Mouse (Mus musculus): ENCODE measurements around the gene Col16a1. TPM values are rescaled to one million over a fixed set of nuclear protein-coding genes. Genes with fewer than 3 reads are reported as not detected.

Col16a1 gene
- polyA plus RNA-seq, 2 experiments: 153 to 284 TPM

DNA sequence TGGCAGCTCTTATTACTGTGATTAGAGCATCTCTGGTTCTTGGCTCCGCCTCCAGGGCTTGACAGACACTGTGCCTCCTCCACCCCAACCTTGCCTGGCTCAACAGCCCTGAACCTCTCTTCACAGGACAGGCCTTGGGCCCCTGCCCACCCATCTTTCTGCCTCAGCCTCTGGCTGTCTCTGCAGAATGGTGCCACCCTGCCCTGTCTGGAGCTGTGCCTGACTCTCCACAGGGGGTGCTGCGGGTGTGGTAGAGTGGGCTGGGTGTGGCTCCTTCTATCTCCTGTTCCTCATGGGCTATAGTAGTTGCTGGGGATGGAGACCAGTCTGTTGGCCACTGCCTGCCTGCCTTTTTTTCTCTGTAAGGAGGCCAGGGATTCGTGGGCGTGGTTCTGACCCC lies 31.6 kb upstream of the Col16a1 start:
- H3K4me2 ChIP-seq (replicated peaks; ENCODE audit: low read depth, low read length, severe bottlenecking): no peak overlapping the region
- no peak for ATAC-seq (ENCODE audit: low FRiP score, low read depth)
- H3K9ac ChIP-seq (ENCODE audit: low read depth, low read length, severe bottlenecking): no peak overlapping the region
- no peaks in the 10 kb centered on the region for H3K4me1 ChIP-seq (ENCODE audit: control insufficient read depth, insufficient read depth, low read length)
- H3K9me3 ChIP-seq (ENCODE audit: control insufficient read depth, low read length): no peaks in the 10 kb centered on the region
- no peak overlapping the region for H3K4me3 ChIP-seq (replicated peaks; ENCODE audit: low read length)
- H3K36me3 ChIP-seq (ENCODE audit: control insufficient read depth, insufficient read depth, low read length): peaks cover 13% of the 10 kb centered on the region; the same call in 1 of the 2 replicates
- no peaks in the 10 kb centered on the region for H3K27me3 ChIP-seq (ENCODE audit: control insufficient read depth, insufficient read depth, low read length)
- WGBS: 56% methylated on average over 4 of the region's 4 CpGs
- no peak for DNase-seq (ENCODE audit: low spot score)
- TF ChIP-seq POLR2A (IDR thresholded peaks at IDR 0.05; ENCODE audit: borderline replicate concordance, extremely low read depth, insufficient read depth, insufficient read length): no peak
- H3K27ac ChIP-seq (replicated peaks; ENCODE audit: low read depth, low read length): no peak overlapping the region

DNA sequence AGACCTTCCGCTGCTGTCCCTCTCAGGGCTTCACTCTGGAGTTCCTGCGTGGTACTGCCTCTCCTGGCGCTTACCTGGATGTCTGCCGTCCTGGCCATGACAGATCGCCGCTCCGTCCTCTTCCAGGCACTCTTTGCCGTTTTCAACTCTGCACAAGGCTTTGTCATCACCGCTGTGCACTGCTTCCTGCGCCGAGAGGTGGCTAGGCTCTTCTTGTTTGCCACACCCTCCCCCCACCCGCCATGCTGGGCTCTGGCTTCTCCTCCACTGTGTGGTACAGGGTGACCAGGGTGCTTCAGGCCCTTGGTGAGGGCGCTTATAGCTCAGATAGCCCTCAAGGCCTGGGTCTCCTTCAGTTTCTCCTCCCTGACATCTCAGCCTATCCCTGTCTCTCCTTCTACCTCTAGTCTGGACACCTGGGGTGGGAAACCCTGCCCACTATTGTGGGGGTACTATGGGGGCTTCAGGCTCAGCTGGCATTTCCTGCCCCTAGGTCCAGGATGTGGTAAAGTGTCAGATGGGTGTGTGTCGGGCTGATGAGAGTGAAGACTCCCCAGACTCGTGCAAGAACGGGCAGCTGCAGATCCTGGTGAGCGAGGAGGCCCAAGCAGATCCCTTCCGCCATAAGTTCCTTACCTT lies 30.5 kb upstream of the Col16a1 start:
- no peaks in the 10 kb centered on the region for H3K9me3 ChIP-seq (ENCODE audit: control insufficient read depth, low read length)
- H3K4me3 ChIP-seq (replicated peaks; ENCODE audit: low read length): no peak overlapping the region
- ATAC-seq (ENCODE audit: low FRiP score, low read depth) (no peak), DNase-seq (ENCODE audit: low spot score) (no peak)
- H3K4me2 ChIP-seq (replicated peaks; ENCODE audit: low read depth, low read length, severe bottlenecking): no peak overlapping the region
- H3K4me1 ChIP-seq (ENCODE audit: control insufficient read depth, insufficient read depth, low read length): no peaks in the 10 kb centered on the region
- 0 out of 2 replicates have a peak, but pooled peaks cover 6% of the 10 kb centered on the region for H3K36me3 ChIP-seq (ENCODE audit: control insufficient read depth, insufficient read depth, low read length)
- H3K27me3 ChIP-seq (ENCODE audit: control insufficient read depth, insufficient read depth, low read length): no peaks in the 10 kb centered on the region
- no peak overlapping the region for H3K9ac ChIP-seq (ENCODE audit: low read depth, low read length, severe bottlenecking)
- TF ChIP-seq POLR2A (IDR thresholded peaks at IDR 0.05; ENCODE audit: borderline replicate concordance, extremely low read depth, insufficient read depth, insufficient read length): no peak
- 61% methylated on average over 18 of the region's 18 CpGs for WGBS
- H3K27ac ChIP-seq (replicated peaks; ENCODE audit: low read depth, low read length): no peak overlapping the region

DNA sequence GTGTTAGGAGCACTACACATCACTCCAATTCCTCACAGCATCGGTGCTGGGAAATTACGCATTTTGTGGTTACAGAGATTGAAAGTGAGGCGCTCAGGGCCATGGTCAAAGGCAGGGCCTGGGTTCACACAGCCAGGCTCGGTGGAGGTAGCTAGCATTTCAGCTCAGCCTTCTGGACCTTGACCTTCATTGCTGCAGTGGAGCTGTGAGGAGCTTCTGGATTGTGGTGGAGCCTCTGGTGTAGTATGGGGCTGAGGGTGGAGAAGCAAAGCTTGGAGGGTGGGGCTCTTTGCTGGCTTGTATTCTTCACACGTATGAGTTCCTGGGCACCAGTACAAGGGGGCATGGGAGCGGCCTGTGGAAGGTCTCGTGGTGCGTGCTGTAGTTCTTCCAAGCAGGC lies 24.7 kb upstream of the Col16a1 start:
- H3K4me3 ChIP-seq (replicated peaks; ENCODE audit: low read length): no peak overlapping the region
- TF ChIP-seq POLR2A (IDR thresholded peaks at IDR 0.05; ENCODE audit: borderline replicate concordance, extremely low read depth, insufficient read depth, insufficient read length): no peak
- H3K4me1 ChIP-seq (ENCODE audit: control insufficient read depth, insufficient read depth, low read length): no peaks in the 10 kb centered on the region
- H3K27ac ChIP-seq (replicated peaks; ENCODE audit: low read depth, low read length): no peak overlapping the region
- 81% methylated on average over 8 of the region's 8 CpGs for WGBS
- H3K9ac ChIP-seq (ENCODE audit: low read depth, low read length, severe bottlenecking): no peak overlapping the region
- DNase-seq (ENCODE audit: low spot score): no peak
- H3K36me3 ChIP-seq (ENCODE audit: control insufficient read depth, insufficient read depth, low read length): no peaks in the 10 kb centered on the region
- no peaks in the 10 kb centered on the region for H3K27me3 ChIP-seq (ENCODE audit: control insufficient read depth, insufficient read depth, low read length)
- H3K4me2 ChIP-seq (replicated peaks; ENCODE audit: low read depth, low read length, severe bottlenecking): no peak overlapping the region
- ATAC-seq (ENCODE audit: low FRiP score, low read depth): no peak
- H3K9me3 ChIP-seq (ENCODE audit: control insufficient read depth, low read length): no peaks in the 10 kb centered on the region

DNA sequence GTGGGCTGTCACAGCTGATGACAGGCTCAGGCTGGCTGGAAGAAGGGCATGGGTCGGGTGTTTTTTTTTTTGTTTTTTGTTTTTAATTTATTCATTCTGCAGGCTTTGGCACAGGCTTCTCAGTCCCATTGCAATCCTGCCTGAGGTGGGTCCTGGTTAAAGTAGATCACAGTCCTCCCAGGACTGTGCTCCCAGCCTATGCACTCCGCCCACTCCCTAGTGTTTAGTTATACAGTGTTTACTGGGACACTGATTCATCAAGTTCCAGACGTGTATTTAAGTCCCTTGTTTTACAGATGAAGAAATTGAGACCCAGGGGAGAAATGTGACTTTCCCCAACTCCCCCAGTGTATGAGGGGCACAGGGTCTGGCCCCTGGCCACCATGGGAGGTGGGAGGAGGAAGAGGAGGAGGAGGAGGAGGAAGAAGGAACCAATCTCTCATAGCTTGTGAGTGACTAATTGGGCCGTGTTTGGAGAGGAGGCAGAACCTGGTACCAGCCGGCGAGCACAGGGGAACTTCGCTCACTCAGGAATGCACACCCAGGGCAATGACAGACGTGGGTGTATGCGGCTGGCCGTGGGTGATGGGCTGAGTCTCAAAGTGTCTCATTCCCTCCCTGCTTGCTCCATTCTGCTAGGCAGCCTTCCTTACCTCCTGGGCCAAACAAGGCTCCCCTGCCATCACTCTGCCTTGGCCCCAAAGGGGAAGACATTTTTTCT lies 24.0 kb upstream of the Col16a1 start:
- ATAC-seq (ENCODE audit: low FRiP score, low read depth) (no peak), DNase-seq (ENCODE audit: low spot score) (no peak)
- Histone ChIP-seq H3K36me3 (ENCODE audit: control insufficient read depth, insufficient read depth, low read length) (no peaks in the 10 kb centered on the region), H3K9ac (ENCODE audit: low read depth, low read length, severe bottlenecking) (no peak overlapping the region), H3K27ac (replicated peaks; ENCODE audit: low read depth, low read length) (no peak overlapping the region), H3K9me3 (ENCODE audit: control insufficient read depth, low read length) (no peaks in the 10 kb centered on the region), H3K27me3 (ENCODE audit: control insufficient read depth, insufficient read depth, low read length) (no peaks in the 10 kb centered on the region), H3K4me3 (replicated peaks; ENCODE audit: low read length) (no peak overlapping the region), H3K4me2 (replicated peaks; ENCODE audit: low read depth, low read length, severe bottlenecking) (no peak overlapping the region), H3K4me1 (ENCODE audit: control insufficient read depth, insufficient read depth, low read length) (no peaks in the 10 kb centered on the region)
- 63% methylated on average over 10 of the region's 10 CpGs for WGBS
- TF ChIP-seq POLR2A (IDR thresholded peaks at IDR 0.05; ENCODE audit: borderline replicate concordance, extremely low read depth, insufficient read depth, insufficient read length): no peak

DNA sequence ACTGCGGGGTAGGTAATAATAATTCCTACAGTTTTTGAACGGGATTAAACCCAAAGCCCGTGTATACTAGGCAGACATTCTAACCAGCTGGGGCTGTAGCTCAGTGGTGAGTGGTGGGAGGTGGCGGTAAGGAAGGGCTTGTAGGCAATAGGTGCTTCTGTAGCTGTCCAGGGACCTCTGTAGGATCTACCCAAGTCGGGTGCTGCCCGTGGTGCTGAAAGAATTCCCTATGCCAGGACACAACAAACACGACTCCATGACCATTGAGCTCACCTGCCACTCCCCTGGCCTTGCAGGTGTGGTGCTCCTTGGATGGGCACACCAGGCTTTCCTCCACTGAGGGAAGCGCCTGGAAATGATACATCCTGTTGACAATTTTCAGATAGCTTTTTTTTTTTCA lies 22.1 kb upstream of the Col16a1 start:
- no peak for ATAC-seq (ENCODE audit: low FRiP score, low read depth)
- H3K4me1 ChIP-seq (ENCODE audit: control insufficient read depth, insufficient read depth, low read length): no peaks in the 10 kb centered on the region
- H3K4me2 ChIP-seq (replicated peaks; ENCODE audit: low read depth, low read length, severe bottlenecking): no peak overlapping the region
- TF ChIP-seq POLR2A (IDR thresholded peaks at IDR 0.05; ENCODE audit: borderline replicate concordance, extremely low read depth, insufficient read depth, insufficient read length): no peak
- no peak overlapping the region for H3K9ac ChIP-seq (ENCODE audit: low read depth, low read length, severe bottlenecking)
- no peak overlapping the region for H3K4me3 ChIP-seq (replicated peaks; ENCODE audit: low read length)
- no peaks in the 10 kb centered on the region for H3K9me3 ChIP-seq (ENCODE audit: control insufficient read depth, low read length)
- no peaks in the 10 kb centered on the region for H3K27me3 ChIP-seq (ENCODE audit: control insufficient read depth, insufficient read depth, low read length)
- 43% methylated on average over 8 of the region's 8 CpGs for WGBS
- peak; percentile 43 for DNase-seq (ENCODE audit: low spot score)
- H3K27ac ChIP-seq (replicated peaks; ENCODE audit: low read depth, low read length): no peak overlapping the region
- H3K36me3 ChIP-seq (ENCODE audit: control insufficient read depth, insufficient read depth, low read length): no peaks in the 10 kb centered on the region

Data from limb, embryonic 14.5 days (tissue).